Mouse (Mus musculus) limb, embryonic 14.5 days (tissue): ENCODE measurements around the gene Cfap126. TPM values are rescaled to one million over a fixed set of nuclear protein-coding genes. Genes with fewer than 3 reads are reported as not detected.

Experiments used
- ATAC-seq: fragments of 200-750 bp; cut with Nextera tagmentation; 2 replicates; pipeline ENCODE4 v1.8.0; 2017; ENCODE audit warnings: low read depth, moderate number of reproducible peaks, moderate TSS enrichment; ENCODE audit not compliant: low FRiP score
- DNase-seq: peaks from one replicate; pipeline ENCODE4 v3.0.0-alpha.2; 2015; ENCODE audit warnings: low spot score
- H3K27ac ChIP-seq: fragments of 300-500 bp; sonication (generic); replicated peaks from 2 replicates; pipeline ENCODE4 v1.5.1; 2014; ENCODE audit warnings: low read depth, mild to moderate bottlenecking, low read length, moderate library complexity, mixed read lengths
- H3K27me3 ChIP-seq: fragments of 300-500 bp; sonication (generic); 2 replicates; pipeline ENCODE4 v1.6.1; 2014; ENCODE audit warnings: low read length, mixed read lengths; ENCODE audit not compliant: control insufficient read depth, insufficient read depth
- H3K36me3 ChIP-seq: fragments of 300-500 bp; sonication (generic); 2 replicates; pipeline ENCODE4 v1.6.1; 2014; ENCODE audit warnings: mild to moderate bottlenecking, low read length, moderate library complexity, mixed read lengths; ENCODE audit not compliant: control insufficient read depth, insufficient read depth
- H3K4me1 ChIP-seq: fragments of 300-500 bp; sonication (generic); 2 replicates; pipeline ENCODE4 v1.6.1; 2014; ENCODE audit warnings: antibody characterized with exemption, low read length, mixed read lengths; ENCODE audit not compliant: control insufficient read depth, insufficient read depth
- H3K4me2 ChIP-seq: fragments of 300-500 bp; sonication (generic); replicated peaks from 2 replicates; pipeline ENCODE4 v1.6.1; 2014; ENCODE audit warnings: low read depth, mild to moderate bottlenecking, low read length, moderate library complexity; ENCODE audit not compliant: severe bottlenecking
- H3K4me3 ChIP-seq: fragments of 300-500 bp; sonication (generic); replicated peaks from 2 replicates; pipeline ENCODE4 v1.5.1; 2014; ENCODE audit warnings: low read length
- H3K9ac ChIP-seq: fragments of 300-500 bp; sonication (generic); 2 replicates; pipeline ENCODE4 v1.6.1; 2014; ENCODE audit warnings: mild to moderate bottlenecking, low read depth, low read length, moderate library complexity; ENCODE audit not compliant: severe bottlenecking
- H3K9me3 ChIP-seq: fragments of 300-500 bp; sonication (generic); 2 replicates; pipeline ENCODE4 v1.6.1; 2016; ENCODE audit warnings: low read length; ENCODE audit not compliant: control insufficient read depth
- POLR2A ChIP-seq: fragments of 200-500 bp; IDR thresholded peaks from 2 replicates; pipeline ENCODE4 v1.8.0; 2012; ENCODE audit warnings: inconsistent platforms, mild to moderate bottlenecking, moderate library complexity, borderline replicate concordance; ENCODE audit not compliant: insufficient read depth, insufficient read length; ENCODE audit errors: extremely low read depth
- WGBS: fragments of 180-500 bp; shearing (Covaris S2); extraction: QIAGEN DNeasy Blood & Tissue Kit; methylation state at CpG from one replicate; pipeline ENCODE4 v1.1.7; 2014; 5-methylcytosine and 5-hydroxymethylcytosine counted together
- polyA plus RNA-seq, 2 experiments: library from polyadenylated mRNA; depleted of rRNA in 1 of 2; stranded (reverse) in 1 of 2; unstranded in 1 of 2; fragments of >200 nt; fragmentation: Nextera tagmentation in 1 of 2; extraction: Ambion mirVana in 1 of 2; gene quantifications; 2 replicates each; pipeline versions ENCODE4 v1.2.1 to v1.2.3; 2012 to 2014

Gene Cfap126
- polyA plus RNA-seq, 2 experiments = 1.3 to 2.1 TPM

DNA sequence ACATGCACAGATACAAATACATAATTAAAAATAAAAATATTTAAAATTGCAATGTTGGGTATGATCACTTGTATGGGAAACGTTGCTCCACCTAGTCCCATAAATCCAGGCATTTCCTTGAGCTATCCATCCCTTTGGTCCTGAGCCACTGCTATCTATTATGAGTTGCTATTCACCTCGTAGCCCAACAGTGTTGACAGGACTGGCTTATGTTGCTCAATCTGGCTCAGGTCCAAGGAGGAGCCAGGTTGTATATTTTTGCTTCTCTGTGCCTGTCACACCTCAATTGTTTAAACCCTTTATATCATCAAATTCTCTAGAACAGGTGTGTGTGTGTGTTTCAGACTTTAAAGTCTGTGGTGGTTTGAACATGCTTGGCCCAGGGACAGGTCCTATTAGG, 23.0 kb upstream of the Cfap126 start:
- Histone ChIP-seq H3K4me2 (no peak overlapping the region), H3K4me1 (no peaks in the 10 kb centered on the region), H3K27me3 (peaks cover 12% of the 10 kb centered on the region), H3K27ac (no peak overlapping the region), H3K9ac (no peak overlapping the region), H3K4me3 (no peak overlapping the region), H3K9me3 (no peaks in the 10 kb centered on the region), H3K36me3 (no peaks in the 10 kb centered on the region)
- no peak for TF ChIP-seq POLR2A
- no peak for DNase-seq
- 55% methylated on average over 2 of the region's 2 CpGs for WGBS
- ATAC-seq = no peak

DNA sequence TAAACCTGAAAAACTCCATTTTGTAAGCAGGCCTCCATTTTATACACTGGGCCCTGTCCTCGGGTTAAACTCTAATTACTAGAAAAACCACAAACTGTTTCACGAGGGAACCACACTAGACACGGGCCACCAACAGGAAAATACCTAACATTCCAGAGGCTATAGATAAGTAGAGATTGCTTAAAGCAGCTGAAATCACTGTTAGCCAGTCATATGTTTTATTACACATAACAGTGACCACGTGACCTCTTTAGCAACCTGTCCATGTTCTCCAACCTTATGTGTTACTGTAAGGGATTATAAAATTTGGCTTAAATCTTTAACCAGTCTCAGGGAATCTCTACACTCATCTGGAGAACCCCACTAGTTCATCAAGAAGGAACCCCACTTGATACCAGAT, 19.3 kb upstream of the Cfap126 start:
- no peak for TF ChIP-seq POLR2A
- no peaks in the 10 kb centered on the region for H3K27me3 ChIP-seq
- ATAC-seq (no peak), DNase-seq (no peak)
- no peak overlapping the region for H3K4me3 ChIP-seq
- no peak overlapping the region for H3K27ac ChIP-seq
- no peak overlapping the region for H3K4me2 ChIP-seq
- no peak overlapping the region for H3K9ac ChIP-seq
- no peaks in the 10 kb centered on the region for H3K36me3 ChIP-seq
- 50% methylated on average over 4 of the region's 4 CpGs for WGBS
- H3K4me1 ChIP-seq = peaks cover 8% of the 10 kb centered on the region; the same call in 1 of the 2 replicates
- H3K9me3 ChIP-seq = no peaks in the 10 kb centered on the region

DNA sequence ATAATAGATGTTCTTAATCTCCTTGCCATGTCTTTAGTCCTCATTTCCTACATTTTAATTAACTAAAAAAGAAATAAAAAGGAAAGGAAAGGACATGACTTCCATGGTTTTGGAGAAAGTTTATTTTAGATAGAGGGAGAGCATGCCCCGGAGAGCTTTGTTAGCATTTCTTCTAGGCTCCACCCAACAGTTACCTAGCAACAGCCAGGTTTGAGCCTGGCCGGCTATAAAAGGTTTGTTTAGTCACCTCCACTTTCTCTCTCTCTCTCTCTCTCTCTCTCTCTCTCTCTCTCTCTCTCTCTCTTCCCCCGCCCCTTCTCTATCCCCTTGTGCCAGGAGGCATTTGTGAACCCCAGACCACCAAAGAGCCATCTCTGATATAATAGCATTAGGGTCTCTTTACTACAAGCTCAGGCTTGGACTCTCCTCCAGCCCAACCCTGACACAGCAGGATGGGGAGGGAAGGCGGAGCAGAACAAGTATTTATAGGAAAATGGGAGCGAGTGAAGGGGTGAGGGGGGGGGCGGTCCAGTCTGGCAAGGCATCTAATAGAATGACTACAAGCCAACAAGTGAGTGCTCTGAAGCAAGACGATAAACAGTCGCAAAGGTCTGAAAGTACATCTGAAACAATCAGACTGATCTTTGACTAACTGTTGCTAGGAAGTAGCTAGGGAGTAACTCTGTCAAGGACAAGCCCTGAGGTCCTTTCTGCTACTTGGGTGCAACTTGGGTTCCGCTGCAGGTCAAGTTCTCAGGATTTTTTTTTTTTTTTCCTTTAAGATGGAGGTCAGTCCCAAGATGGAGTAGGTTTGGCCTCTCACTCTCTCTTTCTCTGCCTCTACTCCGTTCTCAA, 17.4 kb upstream of the Cfap126 start:
- H3K4me3 ChIP-seq = 0 out of 2 replicates have a peak overlapping the region, but pooled peaks have one; percentile 7

DNA sequence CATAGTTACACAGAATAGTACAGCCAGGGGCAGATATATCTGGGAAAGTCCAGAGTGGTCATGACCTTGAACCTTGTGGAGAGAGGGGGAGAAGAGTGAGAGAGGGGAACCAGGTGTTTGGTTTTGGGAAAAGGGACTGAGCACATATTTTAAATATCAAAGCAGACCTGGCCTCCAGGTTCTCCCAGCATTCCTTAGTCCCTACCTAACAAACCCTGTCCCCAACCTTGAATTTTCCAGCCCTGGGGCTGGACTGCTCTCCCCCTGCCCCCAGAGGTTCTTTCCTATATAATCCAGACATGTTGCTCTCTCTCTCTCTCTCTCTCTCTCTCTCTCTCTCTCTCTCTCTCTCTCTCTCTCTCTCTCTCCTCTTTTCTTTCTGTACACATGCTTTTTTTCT, 16.6 kb upstream of the Cfap126 start:
- ATAC-seq = no peak
- DNase-seq = no peak
- no peak overlapping the region for H3K9ac ChIP-seq
- no peak overlapping the region for H3K4me2 ChIP-seq
- TF ChIP-seq POLR2A = no peak
- no peaks in the 10 kb centered on the region for H3K27me3 ChIP-seq
- H3K4me3 ChIP-seq = no peak overlapping the region
- H3K9me3 ChIP-seq = no peaks in the 10 kb centered on the region
- peaks cover 8% of the 10 kb centered on the region; the same call in 1 of the 2 replicates for H3K4me1 ChIP-seq
- H3K27ac ChIP-seq = no peak overlapping the region
- no peaks in the 10 kb centered on the region for H3K36me3 ChIP-seq

More for the DNA sequence above, 17.4 kb upstream of the Cfap126 start:
- Histone ChIP-seq H3K9me3 (no peaks in the 10 kb centered on the region), H3K36me3 (no peaks in the 10 kb centered on the region), H3K27me3 (no peaks in the 10 kb centered on the region), H3K4me2 (peak overlapping the region; percentile 28), H3K27ac (no peak overlapping the region), H3K4me1 (peaks cover 8% of the 10 kb centered on the region; the same call in 1 of the 2 replicates), H3K9ac (no peak overlapping the region)
- 18% methylated on average over 10 of the region's 10 CpGs for WGBS
- no peak for TF ChIP-seq POLR2A
- ATAC-seq = no peak
- DNase-seq = no peak

DNA sequence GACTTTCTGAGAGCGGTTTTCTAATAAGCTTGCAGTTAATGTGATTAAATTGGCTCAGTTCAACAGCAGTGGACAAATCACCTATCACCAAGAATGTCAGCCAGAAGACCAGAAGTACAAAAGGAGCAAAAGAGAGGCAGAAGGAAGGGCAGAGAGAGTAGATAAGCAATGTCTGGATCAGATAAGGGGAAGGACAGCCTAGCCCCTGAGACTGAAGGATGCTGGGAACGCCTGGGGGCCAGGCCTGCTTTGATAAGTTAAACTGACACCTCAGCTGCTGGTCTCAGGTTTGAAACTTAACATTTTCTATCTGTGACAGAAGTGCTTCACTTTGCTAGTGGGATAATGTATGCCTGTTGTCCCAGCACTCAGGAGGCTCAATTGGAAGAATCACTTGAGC, 16.1 kb upstream of the Cfap126 start:
- Histone ChIP-seq H3K4me3 (no peak overlapping the region), H3K4me1 (peaks cover 8% of the 10 kb centered on the region; the same call in 1 of the 2 replicates), H3K9ac (no peak overlapping the region), H3K27me3 (no peaks in the 10 kb centered on the region), H3K27ac (no peak overlapping the region), H3K9me3 (no peaks in the 10 kb centered on the region), H3K4me2 (no peak overlapping the region), H3K36me3 (no peaks in the 10 kb centered on the region)
- DNase-seq = no peak
- no peak for ATAC-seq
- 42% methylated on average over 2 of the region's 2 CpGs for WGBS
- TF ChIP-seq POLR2A = no peak

DNA sequence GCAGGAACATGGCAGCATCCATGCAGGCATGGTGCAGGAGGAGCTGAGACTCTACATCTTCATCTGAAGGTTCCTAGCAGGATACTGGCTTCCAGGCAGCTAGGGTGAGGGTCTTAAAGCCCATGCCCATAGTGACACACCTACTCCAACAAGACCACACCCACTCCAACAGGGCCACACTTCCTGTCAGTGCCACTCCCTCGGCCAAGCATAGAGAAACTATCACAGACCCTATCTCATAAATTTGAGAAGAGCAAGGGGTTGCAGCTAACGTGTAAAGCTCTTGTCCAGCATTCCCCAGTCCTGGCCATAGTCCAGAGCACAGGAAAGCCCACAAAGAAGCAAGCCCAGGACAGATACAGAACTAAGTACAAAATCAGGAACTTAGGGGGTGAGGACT, 12.7 kb upstream of the Cfap126 start:
- peaks cover 10% of the 10 kb centered on the region; the same call in 1 of the 2 replicates for H3K4me1 ChIP-seq
- H3K36me3 ChIP-seq = no peaks in the 10 kb centered on the region
- WGBS = 37% methylated on average over 2 of the region's 2 CpGs
- no peak overlapping the region for H3K9ac ChIP-seq
- H3K27ac ChIP-seq = no peak overlapping the region
- H3K9me3 ChIP-seq = no peaks in the 10 kb centered on the region
- DNase-seq (no peak), ATAC-seq (no peak)
- no peak overlapping the region for H3K4me3 ChIP-seq
- no peak overlapping the region for H3K4me2 ChIP-seq
- no peak for TF ChIP-seq POLR2A
- H3K27me3 ChIP-seq = no peaks in the 10 kb centered on the region
